Mouse (Mus musculus) c-Kit-positive CD71-positive TER-119-negative erythroid progenitor cells, embryonic 14.5 days (primary cell): ENCODE measurements around the gene Med9.

Experiments
- DNase-seq: peaks from one replicate; pipeline ENCODE4 v3.0.0-alpha.2; 2013; ENCODE audit warnings: low read depth

Med9 gene

GRCm38 (mm10) chr11:59947752-59948400 is at the start of gene Med9:
Med9 (plus strand) TSS chr11:59948206.
- DNase-seq, result peak; percentile 89

GRCm38 (mm10) chr11:59899711-59900685 is 48.0 kb upstream of the Med9 start:
- DNase-seq, result no peak

- DNase-seq, result no peak
Observed at GRCm38 (mm10) chr11:59900995-59901394, 47.0 kb upstream of the Med9 start.

GRCm38 (mm10) chr11:59902045-59902726 is 45.8 kb upstream of the Med9 start:
- DNase-seq, result no peak

GRCm38 (mm10) chr11:59906521-59907123 is 41.4 kb upstream of the Med9 start:
- no peak for DNase-seq

GRCm38 (mm10) chr11:59908446-59908845 is 39.6 kb upstream of the Med9 start:
- DNase-seq, result no peak

GRCm38 (mm10) chr11:59910586-59910985 is 37.4 kb upstream of the Med9 start:
- DNase-seq, result peak; percentile 49

- DNase-seq, result no peak
Observed at GRCm38 (mm10) chr11:59911523-59911922, 36.5 kb upstream of the Med9 start.

- no peak for DNase-seq
Observed at GRCm38 (mm10) chr11:59913702-59914101, 34.3 kb upstream of the Med9 start.

GRCm38 (mm10) chr11:59918014-59918413 is 30.0 kb upstream of the Med9 start:
- no peak for DNase-seq

GRCm38 (mm10) chr11:59919401-59919800 is 28.6 kb upstream of the Med9 start:
- DNase-seq, result no peak

- no peak for DNase-seq
Observed at GRCm38 (mm10) chr11:59920331-59920730, 27.7 kb upstream of the Med9 start.

GRCm38 (mm10) chr11:59921265-59921664 is 26.7 kb upstream of the Med9 start:
- DNase-seq, result peak; percentile 72

- DNase-seq, result no peak
Observed at GRCm38 (mm10) chr11:59930031-59930430, 18.0 kb upstream of the Med9 start.

- DNase-seq, result no peak
Observed at GRCm38 (mm10) chr11:59932560-59933337, 15.3 kb upstream of the Med9 start.

GRCm38 (mm10) chr11:59933943-59934342 is 14.1 kb upstream of the Med9 start:
- DNase-seq, result no peak

GRCm38 (mm10) chr11:59937023-59937422 is 11.0 kb upstream of the Med9 start:
- DNase-seq, result no peak

GRCm38 (mm10) chr11:59937615-59938014 is 10.4 kb upstream of the Med9 start:
- DNase-seq, result no peak

- DNase-seq, result no peak
Observed at GRCm38 (mm10) chr11:59939821-59940220, 8.2 kb upstream of the Med9 start.

- no peak for DNase-seq
Observed at GRCm38 (mm10) chr11:59940645-59941044, 7.4 kb upstream of the Med9 start.

GRCm38 (mm10) chr11:59941391-59941790 is 6.6 kb upstream of the Med9 start:
- no peak for DNase-seq
